Mouse (Mus musculus): Measurements from ENCODE around the gene Hist1h2ao.
"Not testable (repeated sequence)": the region's sequence is repeated elsewhere in the genome, so short reads cannot be mapped to it uniquely, and the experiment has no call there.

Gene Hist1h2ao

DNA sequence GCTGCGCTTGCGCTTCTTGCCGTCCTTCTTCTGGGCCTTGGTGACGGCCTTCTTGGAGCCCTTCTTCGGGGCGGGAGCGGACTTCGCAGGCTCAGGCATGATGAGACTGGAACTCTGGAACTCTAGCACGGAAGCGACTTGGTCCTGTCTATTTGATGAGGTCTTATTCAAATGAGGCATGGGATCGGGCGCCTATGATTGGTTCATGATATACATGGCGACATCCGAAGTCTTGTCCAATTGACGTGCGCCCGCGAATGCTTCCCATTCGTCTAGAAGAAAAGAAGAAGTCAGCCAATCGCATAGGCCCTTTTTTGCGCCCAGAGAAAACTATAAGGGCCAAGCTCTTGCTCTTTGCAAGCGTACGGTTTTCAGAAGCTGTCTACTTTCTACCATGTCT is at the start of gene Hist1h2ao, which contains the start of gene Hist1h2bq:
Gene Hist1h2ao (plus strand): TSS at position 393 of the 400 bp plus-strand sequence.
Gene Hist1h2bq (minus strand): TSS at position 125 of the 400 bp plus-strand sequence.
- not testable (repeated sequence) for DNase-seq (ENCODE audit: low spot score)

DNA sequence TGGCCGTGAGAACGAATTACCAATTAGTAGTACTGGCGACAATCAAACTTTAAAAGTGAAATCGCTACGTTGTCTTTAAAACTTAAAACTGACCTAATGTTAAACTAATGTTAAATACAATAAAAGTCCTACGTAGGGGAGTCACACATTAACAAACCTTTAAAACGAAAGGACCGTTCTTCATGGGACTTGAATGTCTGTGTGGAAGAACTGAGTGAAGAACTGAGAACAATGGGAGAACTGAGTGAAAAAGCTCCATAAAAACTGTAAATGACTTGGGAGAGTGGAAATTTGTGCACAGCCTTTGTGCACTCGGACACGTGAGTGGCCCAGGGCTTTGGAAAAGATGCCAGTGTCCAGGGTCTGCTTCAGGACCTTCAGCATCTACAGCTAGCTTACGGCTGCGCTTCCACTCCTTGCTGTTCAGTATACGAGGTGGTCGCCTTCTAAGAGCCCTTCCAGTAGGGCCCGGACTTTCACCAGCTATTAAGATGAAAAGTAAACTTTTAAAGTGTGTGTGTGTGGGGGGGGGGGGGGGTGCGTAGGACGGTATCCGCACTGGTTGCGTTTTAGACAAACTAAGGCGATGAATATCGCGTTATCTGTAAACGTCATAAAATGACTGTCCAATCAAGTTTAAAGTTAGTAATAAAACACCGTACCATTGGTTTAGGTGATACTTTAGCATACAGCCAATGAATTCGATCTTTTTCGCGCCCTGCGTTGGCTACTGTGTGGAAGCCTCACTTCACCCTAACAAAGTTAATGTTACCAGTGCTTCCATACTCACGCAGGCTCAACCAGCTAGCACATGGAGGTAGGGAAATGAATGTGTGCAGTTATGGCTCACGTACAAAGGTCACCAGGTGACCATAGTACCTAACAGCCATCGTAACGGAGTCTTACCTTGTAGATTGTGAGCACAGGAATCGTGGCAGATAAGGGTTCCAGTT is 31.2 kb upstream of the Hist1h2ao start:
- DNase-seq (ENCODE audit: low spot score) = peak; percentile 94

DNA sequence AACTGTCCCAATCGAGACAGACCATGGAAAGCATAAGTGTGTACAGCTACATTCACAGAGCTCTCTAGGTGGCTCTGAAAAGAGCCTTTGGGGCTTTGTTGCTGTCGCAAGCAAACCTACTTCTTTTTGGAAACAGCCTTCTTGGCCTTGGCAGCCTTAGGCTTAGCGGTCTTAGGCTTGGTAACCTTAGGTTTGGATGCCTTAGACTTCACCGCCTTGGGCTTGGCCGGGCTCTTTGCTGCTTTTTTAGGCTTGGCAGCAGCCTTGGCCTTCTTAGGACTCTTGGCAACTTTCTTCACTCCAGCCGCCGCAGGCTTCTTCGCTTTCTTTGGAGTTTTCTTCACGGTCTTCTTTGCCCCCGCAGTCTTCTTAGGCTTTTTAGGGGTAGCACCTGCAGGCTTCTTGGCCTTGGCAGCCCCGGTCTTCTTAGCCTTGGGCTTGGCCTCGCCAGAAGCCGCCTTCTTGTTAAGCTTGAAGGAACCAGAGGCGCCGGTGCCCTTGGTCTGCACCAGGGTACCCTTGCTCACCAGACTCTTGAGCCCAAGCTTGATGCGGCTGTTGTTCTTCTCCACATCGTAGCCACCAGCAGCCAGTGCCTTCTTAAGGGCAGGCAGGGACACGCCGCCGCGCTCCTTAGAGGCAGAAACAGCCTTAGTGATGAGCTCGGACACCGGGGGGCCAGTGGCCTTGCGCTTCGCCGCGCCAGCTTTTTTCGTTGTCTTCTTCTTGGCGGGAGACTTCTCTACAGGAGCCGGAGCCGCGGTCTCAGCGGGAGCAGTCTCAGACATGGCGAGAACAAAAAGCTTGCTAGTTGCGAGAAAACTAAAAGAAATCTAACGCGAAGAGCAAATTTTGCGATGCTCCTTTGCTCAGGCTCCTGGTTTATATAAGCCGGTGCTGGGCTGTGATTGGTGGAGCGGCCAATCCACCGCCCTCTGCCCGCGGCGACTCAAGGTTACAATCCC is 30.2 kb upstream of the Hist1h2ao start, which contains the start of gene Hist1h1b:
Gene Hist1h1b (minus strand): TSS at position 859 of the 965 bp plus-strand sequence.
- peak; percentile 96 for DNase-seq (ENCODE audit: low spot score)

DNA sequence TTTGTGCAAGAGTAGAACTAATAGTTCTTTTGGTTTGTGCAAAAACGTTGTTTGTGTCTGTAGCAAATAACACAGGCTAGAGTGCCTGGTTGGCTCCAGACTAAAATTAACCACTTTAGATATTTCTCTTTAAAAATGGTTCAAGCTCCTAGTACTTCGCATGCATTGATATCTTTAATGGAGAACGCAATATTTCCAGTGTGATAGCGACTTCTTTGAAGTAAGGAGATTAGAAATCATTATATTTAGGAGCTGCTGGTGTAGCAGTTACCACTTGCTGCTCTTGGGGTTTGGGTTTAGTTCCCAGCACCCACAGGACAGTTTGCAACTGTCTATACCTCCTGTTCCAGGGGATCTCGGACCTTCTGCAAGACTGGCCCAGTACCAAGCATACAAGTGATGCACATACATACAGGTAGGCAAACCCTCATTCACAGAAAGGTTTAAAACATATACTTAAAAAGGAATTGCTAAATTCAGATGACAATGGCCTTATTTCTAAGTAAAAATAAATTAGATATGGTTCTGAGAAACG is 29.2 kb upstream of the Hist1h2ao start:
- no peak for DNase-seq (ENCODE audit: low spot score)

DNA sequence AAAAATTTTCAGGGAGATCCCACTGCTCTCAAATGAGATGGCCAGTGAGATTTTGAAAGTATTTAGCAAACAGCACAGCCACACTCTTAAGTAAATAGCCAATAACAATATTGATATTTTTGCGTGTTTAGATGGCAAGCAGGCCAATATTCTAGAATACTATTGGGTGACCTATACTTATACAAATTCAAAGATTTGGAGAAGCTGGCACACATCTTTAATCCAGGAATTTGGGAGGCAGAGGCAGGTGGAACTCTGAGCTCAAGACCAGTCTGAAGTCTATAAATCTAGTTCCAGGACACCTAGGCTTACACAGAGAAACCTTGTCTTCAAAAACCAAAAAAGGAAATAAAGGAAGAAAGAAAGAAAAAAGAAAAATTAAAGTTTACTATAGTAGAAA is 28.6 kb upstream of the Hist1h2ao start:
- peak; percentile 31 for DNase-seq (ENCODE audit: low spot score)

DNA sequence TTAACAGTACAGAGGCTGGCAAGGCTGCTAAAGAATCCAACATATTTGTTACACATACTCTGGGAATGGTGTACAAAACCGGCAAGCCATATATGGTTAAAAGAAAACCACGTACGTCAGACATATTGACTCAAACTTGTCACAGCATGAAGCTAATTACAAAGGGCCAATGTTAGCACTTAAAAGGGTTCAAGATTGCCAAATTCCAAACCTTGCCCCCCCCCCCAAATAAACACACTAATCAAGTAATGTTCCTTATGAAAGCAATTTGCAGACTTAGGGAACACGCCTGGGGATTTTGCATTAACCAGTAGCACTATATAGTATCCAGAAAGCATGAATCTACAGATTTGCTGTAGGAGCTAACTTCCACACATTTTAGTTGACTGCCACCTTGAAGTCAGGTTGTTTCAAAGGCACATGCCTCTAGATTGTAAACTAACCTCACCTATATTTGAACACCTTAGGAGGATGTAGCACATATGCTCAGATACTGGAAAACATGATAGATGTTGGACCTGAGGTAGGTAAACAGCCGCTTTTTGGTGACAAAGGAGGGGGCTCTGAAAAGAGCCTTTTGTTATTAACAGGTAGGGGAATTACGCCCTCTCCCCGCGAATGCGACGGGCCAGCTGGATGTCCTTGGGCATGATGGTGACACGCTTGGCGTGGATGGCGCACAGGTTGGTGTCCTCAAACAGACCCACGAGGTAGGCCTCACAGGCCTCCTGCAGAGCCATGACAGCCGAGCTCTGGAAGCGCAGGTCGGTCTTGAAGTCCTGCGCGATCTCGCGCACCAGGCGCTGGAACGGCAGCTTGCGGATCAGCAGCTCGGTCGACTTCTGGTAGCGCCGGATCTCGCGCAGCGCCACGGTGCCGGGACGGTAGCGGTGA is 27.7 kb upstream of the Hist1h2ao start:
- peak; percentile 86 for DNase-seq (ENCODE audit: low spot score)

DNA sequence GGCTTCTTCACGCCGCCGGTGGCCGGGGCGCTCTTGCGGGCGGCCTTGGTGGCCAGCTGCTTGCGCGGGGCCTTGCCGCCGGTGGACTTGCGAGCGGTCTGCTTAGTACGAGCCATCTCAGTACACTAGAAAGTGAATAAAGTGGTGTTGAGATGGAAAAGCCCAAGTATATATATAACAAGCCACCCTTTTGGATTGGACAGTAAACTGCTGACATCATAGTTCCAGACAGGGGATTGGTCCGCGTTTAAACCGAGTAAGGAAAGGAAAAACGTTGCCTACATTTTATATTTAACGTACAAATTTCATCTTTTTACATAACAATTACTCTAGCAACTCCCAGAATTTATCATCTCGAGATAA is 27.0 kb upstream of the Hist1h2ao start, which contains the start of gene Hist1h3i:
Gene Hist1h3i (minus strand): TSS at position 116 of the 363 bp plus-strand sequence.
- peak; percentile 93 for DNase-seq (ENCODE audit: low spot score)

DNA sequence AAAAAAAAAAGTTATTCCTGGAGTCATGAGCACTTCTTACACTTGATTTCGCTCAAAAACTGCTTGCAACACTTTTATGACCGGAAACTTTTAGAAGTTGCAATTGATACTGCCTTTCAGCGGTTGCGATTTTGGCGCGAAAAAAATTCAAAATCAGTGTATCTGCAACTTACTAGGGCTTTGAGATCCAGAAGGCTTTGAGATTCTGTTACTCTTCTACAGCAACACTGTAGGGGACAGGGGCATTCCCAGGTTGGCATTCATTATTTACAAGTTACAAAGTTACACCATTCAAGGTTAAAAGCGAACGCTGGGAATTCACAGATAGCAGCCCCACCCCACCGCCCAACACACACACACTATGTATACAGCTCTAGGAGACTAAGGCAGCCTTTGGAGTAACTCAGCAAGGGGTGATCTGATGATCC is 26.5 kb upstream of the Hist1h2ao start:
- peak; percentile 77 for DNase-seq (ENCODE audit: low spot score)

DNA sequence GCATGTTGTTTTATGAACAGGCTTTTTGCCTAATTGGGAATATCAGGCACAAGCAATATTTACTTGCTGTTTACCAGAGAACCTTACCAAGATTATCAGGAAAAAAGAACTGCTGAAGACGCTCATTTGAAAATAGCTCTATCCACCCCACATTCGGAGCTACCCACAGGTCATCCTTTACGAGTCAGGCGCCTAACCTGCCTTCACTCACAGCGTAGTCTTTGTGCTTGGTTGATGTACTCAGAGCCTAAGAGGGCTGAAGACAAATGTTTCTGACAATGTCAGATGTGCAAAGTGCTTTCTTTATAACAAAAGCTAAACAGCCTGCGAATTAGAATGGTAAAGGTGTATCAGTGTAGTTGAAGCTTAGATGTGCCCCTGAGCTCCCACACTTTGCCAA is 26.0 kb upstream of the Hist1h2ao start:
- peak; percentile 60 for DNase-seq (ENCODE audit: low spot score)

DNA sequence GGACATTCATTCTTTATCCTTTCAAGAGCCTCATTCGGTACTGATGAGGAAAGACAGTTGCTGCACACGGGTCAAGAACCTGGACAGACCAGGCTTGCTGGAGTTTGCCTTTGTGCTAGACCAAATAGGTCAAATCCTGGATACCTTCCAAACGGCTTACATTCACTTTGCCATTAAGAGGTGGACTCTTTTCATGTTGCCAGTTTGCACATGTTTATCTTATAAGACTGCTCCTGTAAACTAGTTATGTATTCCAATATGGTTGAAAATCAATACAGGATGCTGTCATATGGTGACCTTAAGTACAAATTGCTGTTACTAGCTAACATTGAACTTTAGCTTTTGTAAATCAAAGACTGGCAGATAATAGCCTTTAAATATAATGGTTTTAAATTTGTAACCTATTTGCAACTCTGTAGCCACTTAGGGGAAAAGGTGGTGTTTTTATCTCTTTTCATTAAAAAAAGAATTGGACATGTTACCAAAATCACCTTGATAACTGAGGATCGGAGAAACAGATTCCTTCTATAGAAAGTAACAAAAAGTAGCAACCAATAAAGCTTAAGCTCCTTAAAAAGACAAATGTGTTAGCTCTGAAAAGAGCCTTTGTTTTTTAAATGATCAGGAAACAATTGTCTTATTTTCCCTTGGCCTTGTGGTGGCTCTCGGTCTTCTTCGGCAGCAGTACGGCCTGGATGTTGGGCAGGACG is 23.9 kb upstream of the Hist1h2ao start:
- peak; percentile 82 for DNase-seq (ENCODE audit: low spot score)

DNA sequence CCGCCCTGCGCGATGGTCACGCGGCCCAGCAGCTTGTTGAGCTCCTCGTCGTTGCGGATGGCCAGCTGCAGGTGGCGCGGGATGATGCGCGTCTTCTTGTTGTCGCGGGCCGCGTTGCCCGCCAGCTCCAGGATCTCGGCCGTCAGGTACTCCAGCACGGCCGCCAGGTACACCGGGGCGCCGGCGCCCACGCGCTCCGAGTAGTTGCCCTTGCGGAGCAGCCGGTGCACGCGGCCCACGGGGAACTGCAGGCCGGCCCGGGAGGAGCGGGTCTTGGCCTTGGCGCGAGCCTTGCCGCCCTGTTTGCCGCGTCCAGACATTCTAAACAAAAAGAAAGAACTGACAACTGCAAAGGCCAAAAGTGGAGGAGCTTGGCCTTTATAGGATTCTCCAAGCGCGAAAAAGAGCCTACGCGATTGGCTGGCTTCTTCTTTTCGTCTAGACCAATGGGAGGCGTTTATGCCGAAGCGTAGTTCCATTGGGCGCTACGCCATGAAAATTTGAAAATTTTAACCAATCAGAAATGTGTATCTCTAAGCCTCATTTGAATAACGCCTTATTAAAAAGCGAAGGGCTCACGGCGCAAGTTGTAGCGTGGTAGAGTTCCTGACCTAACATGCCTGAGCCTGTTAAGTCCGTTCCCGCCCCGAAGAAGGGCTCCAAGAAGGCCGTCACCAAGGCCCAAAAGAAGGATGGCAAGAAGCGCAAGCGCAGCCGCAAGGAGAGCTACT is 23.2 kb upstream of the Hist1h2ao start, which contains the start of the genes Hist1h2an and Hist1h2bp:
Gene Hist1h2an (minus strand): TSS at position 320 of the 731 bp plus-strand sequence.
Gene Hist1h2bp (plus strand): TSS at position 563 of the 731 bp plus-strand sequence.
- DNase-seq (ENCODE audit: low spot score) = peak; percentile 98

DNA sequence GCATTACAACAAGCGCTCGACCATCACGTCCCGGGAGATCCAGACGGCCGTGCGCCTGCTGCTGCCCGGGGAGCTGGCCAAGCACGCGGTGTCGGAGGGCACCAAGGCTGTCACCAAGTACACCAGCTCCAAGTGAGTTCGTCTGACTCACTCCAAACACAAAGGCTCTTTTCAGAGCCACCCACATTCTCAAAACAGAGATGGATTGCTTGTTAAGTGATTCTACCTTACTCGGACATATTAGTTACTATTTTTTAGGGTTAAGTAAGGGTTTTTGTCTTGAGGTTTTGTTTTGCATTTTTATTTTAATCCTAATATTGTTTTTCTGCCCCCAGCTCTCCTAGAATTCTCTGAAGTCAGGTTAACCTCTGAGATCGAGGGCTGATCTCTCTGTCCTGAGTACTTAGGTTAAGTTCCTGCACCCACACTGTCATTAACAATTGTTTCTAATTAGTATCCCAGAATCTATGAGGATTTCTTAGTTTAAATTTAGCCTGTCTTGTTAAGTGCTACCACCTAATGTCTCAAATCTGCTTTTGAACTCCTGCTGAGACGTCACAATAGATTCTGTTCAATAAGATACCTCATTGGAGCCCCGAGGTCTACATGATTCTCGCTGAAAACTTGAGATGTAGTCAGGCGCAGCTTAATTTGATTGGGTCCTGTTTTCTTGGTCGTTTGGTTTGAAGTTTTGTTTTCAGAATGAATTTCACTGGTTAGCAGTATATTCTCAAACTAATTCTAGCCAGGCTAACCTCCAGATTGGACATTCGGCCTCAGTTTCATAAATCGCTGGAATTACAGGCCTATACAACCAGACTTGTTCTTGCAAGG is 22.3 kb upstream of the Hist1h2ao start:
- peak; percentile 75 for DNase-seq (ENCODE audit: low spot score)

DNA sequence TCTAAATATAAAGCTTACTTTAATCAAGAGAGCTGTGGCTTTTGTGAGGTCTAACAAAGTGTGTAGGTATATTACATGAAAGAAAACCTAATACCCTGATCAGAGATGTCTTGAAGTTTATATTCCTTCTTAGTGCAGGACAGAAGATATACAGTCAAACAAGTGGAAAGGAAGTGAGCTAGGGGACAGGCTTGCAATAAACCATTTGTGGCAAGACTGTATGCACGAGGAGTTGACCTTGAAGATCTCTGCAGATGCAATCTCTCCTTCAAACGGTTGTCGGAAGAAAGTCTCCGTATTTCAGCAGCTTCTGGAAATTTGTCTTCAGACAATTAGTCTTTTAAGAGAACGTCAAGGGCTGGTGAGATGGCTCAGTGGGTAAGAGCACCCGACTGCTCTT is 20.3 kb upstream of the Hist1h2ao start:
- DNase-seq (ENCODE audit: low spot score) = peak; percentile 11

DNA sequence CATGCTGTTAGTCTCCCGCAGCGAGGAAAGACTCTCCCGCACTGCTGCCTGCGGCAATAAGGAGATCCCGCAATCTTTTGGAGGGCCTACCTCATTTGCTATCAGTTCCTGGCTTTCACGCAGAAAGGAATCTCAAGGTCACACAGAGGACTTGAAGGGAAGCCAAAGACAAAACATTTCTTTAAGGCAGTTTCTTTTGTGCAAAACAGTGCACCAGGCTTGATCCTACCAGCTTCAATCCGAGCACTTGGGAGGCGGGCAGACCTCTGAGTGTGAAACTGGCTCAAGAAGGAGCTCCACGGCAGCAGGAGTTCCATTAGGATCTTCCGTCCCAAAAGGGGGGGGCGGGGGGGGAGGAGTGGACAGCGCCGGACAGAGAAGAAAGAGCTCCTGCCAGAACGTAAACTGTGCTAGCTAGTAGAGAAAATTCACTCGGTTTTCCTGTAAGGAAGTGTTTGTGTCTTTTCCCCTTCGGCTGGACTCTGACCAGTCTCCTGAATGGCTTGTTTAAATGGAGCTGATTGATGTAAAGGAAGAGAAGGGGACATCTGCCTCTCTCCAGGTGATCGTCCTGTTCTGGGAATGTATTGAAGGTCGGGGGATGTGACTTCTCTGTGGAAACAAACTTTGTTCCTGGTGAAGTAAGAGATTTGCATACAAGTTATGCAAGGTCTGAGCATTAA is 19.5 kb upstream of the Hist1h2ao start:
- peak; percentile 49 for DNase-seq (ENCODE audit: low spot score)

DNA sequence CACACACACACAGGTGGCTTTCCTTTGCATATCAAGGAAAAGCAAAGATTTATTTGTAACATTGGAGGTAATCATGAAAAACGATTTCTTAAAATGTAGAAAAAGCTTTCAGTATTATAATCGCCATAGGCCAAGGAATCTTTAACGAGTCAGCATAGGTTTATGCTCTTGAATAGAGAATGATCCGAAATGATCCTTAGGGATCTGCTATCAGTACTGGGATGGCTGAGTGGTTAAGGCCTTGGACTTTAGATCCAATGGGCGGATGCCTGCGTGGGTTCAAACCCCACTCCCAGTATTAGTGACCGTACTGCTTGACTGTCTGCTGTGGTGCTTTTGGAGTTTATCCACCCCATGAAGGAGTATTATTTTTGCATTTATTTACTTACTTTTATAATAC is 14.7 kb upstream of the Hist1h2ao start:
- DNase-seq (ENCODE audit: low spot score) = no peak

DNA sequence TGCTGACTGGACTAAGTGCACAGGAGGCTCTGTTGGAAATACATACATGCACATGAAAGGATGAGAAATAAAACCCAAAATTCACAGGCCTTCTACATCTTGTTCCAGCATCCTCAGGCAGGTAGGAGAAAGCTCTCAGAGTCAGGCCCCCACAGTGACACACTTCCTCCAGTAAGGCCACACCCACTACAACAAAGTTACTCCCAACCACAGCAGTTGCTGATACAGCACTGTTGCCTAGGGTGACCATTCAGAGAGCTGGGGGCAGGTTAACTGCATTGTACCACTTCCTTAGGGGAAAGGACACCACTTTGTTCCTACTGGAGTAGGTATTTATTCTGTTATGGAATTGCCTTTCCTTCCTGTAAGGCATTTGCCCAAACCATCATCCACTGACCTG is 13.1 kb upstream of the Hist1h2ao start:
- not testable (repeated sequence) for DNase-seq (ENCODE audit: low spot score)

DNA sequence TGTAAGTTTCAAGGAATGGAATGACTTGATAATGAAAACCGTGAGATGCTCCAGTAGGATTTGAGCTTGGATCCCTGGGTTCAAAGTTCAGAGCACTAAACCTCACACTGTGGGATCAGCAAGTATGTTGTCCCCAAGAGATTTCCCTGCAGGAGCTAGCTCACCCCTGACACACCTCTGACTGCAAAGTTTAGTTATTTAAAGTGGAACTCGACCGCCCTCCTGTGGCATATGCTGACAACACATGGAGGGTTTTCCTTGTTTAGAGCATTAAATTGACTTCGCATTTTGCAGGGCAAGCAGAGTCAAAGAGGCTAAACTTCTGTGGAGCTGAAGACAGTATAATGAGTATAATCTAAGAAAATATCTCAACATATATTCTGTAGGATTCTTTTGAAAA is 7.2 kb upstream of the Hist1h2ao start:
- not testable (repeated sequence) for DNase-seq (ENCODE audit: low spot score)

DNA sequence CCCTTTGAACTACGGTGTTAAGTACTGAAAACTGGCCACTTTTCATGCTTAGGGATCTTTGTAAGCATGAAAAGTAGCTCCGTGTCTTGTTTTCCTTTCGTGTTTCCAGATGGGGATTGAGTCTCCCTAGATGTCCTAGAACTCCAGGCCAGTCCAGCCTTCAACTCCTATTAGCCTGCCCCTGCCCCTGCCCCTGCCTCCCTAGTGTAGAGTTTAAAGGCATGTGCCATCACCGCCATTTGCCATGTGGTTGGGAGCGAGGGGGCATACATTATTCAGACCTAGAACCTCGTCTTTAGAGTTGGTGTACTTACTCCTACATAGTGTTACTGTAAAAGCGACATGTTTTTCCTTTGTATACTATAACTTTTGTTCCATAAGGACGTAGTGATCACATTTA is 809 bp downstream of the Hist1h2ao start:
- DNase-seq (ENCODE audit: low spot score) = not testable (repeated sequence)
